Mouse (Mus musculus): ENCODE results near the gene Hectd1. TPM values are rescaled to one million over a fixed set of nuclear protein-coding genes. Genes with fewer than 3 reads are reported as not detected.

Gene Hectd1
- polyA plus RNA-seq, 1 experiment from 2014 or later = 28.1 TPM

DNA sequence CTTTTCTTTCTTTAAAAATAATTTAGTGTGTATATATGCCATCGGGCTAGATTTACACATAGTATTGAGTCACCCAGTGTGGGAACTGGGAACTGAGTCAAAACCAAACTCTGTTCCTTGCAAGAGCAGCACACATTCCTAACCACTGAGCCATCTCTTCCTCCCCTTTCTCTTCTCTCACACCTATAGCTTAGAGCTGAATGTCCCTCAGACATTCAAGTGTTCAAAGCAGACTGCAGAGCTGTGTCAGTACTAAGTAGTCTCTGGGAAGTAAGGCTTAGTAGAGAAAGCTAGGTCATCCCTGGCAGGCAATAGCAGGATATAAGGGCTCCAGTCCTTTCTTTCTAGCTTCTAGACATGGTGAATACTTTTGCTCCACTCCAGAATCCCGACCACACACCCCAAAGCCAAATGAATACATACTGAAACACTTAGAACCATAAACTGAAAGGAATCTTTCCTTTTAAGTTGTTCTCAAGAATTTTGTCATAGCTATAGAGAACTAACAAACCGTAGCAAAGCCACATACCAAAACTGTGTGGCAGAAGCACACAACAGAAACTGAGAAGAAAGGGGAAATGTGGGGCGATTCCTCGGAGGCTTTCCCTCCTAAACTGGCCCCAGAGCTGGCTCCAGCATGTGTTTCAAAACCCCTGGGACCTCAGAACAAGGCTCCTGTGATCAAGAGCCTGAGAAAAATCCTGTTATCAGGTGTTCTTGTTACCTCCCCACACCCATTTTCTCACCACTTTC, 17.8 kb downstream of the Hectd1 start:
- H3K27ac ChIP-seq = no peak overlapping the region
- 77% methylated on average over 5 of the region's 5 CpGs for WGBS
- no peak for DNase-seq (ENCODE audit: low spot score)
- H3K4me1 ChIP-seq (replicated peaks) = no peaks in the 10 kb centered on the region
- peaks cover 36% of the 10 kb centered on the region for H3K36me3 ChIP-seq
- H3K4me3 ChIP-seq = no peak overlapping the region
- H3K9me3 ChIP-seq = 0 out of 2 replicates have a peak, but pooled peaks cover 3% of the 10 kb centered on the region
- H3K27me3 ChIP-seq (ENCODE audit: insufficient read depth, poor library complexity, severe bottlenecking) = no peaks in the 10 kb centered on the region

DNA sequence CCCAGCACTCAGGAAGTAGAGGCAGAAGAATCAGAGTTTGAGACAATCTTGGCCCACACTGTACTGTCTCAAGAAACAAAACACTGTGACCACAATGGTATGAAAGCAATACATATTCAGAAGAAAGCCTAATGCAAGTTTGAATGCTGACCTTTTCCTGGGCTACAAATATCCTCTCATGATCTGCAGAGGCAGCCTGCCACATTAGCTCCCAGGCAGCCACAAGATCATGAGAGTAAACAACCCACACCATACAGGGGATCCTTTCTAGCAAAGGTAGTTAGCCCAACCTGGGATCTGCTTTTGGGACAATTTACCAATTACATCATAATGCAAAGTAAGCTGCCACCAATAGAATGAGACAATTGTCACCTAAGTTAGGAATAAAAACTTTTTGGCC, 18.8 kb downstream of the Hectd1 start:
- Histone ChIP-seq H3K36me3 (peaks cover 37% of the 10 kb centered on the region), H3K4me3 (no peak overlapping the region), H3K27me3 (ENCODE audit: insufficient read depth, poor library complexity, severe bottlenecking) (no peaks in the 10 kb centered on the region), H3K4me1 (replicated peaks) (no peaks in the 10 kb centered on the region), H3K9me3 (0 out of 2 replicates have a peak, but pooled peaks cover 3% of the 10 kb centered on the region), H3K27ac (no peak overlapping the region)
- DNase-seq (ENCODE audit: low spot score) = no peak

DNA sequence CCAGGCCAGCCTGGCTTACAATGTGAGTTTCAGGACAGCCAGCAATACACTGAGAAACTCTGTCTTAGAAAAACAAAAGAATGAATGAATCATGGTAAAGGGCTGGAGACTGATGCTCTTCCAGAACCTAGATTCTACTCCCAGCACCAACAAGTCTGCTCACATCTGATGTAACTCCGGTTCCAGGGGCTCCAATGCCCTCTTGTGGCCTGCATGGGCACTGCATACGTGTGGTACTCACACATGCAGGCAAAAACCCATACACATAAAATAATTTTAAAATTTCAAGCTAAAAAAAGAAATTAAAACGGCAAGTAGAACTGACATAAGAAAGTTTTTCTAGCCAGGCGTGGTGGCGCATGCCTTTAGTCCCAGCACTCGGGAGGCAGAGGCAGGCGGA, 44.5 kb downstream of the Hectd1 start:
- H3K9me3 ChIP-seq = no peaks in the 10 kb centered on the region
- H3K4me3 ChIP-seq = no peak overlapping the region
- peaks cover 97% of the 10 kb centered on the region for H3K36me3 ChIP-seq
- no peaks in the 10 kb centered on the region for H3K4me1 ChIP-seq (replicated peaks)
- no peak overlapping the region for H3K27ac ChIP-seq
- no peaks in the 10 kb centered on the region for H3K27me3 ChIP-seq (ENCODE audit: insufficient read depth, poor library complexity, severe bottlenecking)
- DNase-seq (ENCODE audit: low spot score) = peak; percentile 30
- WGBS = 91% methylated on average over 7 of the region's 7 CpGs

DNA sequence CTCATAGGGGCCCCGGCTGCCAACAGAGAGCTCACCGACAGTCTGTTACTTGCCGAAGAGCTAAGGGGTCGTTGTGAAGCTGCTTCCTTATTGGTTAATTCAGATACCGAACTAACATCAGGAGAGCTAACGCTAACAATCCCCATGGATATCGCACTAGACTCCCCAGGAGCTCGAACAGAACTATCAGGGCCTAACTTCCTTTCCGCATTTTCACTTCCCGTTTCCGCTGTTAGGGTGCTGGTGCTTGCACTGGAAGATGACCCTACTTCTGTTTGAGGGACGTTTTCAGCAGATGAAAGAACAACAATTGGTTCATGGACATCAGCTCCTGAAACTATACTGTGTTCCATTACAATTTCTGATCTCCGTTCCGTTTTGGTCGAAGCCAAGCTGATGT, 60.6 kb downstream of the Hectd1 start:
- Histone ChIP-seq H3K4me1 (replicated peaks) (no peaks in the 10 kb centered on the region), H3K27me3 (ENCODE audit: insufficient read depth, poor library complexity, severe bottlenecking) (no peaks in the 10 kb centered on the region), H3K27ac (no peak overlapping the region), H3K4me3 (no peak overlapping the region), H3K9me3 (no peaks in the 10 kb centered on the region), H3K36me3 (peaks cover 83% of the 10 kb centered on the region)
- no peak for DNase-seq (ENCODE audit: low spot score)
- WGBS = 94% methylated on average over 15 of the region's 15 CpGs

DNA sequence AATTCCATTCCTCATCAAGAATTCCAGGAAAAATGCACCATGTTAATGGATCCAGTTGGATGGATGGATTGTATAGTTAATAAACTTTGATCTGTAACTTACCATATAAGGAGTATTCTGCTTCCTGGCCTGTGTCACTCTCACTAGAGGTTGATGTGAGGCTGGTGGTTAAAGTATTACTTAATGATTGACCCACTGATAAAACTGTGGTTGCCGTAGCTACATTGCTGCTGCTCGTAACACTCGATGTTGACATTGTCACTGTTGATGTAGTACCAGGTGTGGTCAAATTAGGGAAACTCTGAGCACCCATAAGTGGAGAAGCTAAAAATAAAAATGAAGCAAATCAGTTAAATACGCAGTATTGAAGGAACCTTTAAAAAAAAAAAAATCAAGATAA, 61.9 kb downstream of the Hectd1 start:
- 95% methylated on average over 4 of the region's 4 CpGs for WGBS
- Histone ChIP-seq H3K36me3 (peaks cover 83% of the 10 kb centered on the region), H3K27me3 (ENCODE audit: insufficient read depth, poor library complexity, severe bottlenecking) (no peaks in the 10 kb centered on the region), H3K4me3 (no peak overlapping the region), H3K9me3 (no peaks in the 10 kb centered on the region), H3K4me1 (replicated peaks) (no peaks in the 10 kb centered on the region), H3K27ac (no peak overlapping the region)
- DNase-seq (ENCODE audit: low spot score) = no peak

DNA sequence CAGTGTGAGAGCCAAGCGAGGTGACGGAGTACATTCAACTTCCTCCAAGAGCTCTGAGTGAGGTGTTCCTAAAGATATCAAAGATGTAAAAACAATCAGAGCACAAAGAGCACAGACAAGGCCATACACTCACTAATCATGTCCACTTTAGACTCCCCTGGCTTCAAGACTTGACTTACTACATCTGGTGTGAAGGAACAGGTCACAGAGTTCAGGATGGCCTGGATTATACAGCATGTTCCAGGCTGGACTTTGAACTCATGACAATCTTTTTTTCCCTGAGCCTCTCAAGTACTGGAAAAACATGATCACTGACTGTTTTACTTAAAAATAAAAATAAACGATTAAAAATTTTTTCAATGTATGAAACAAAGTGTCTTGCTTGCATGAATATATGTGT, 70.0 kb downstream of the Hectd1 start:
- Histone ChIP-seq H3K4me3 (no peak overlapping the region), H3K4me1 (replicated peaks) (no peaks in the 10 kb centered on the region), H3K27me3 (ENCODE audit: insufficient read depth, poor library complexity, severe bottlenecking) (no peaks in the 10 kb centered on the region), H3K36me3 (peaks cover 98% of the 10 kb centered on the region), H3K9me3 (no peaks in the 10 kb centered on the region), H3K27ac (no peak overlapping the region)
- DNase-seq (ENCODE audit: low spot score) = no peak
- 95% methylated on average over 3 of the region's 3 CpGs for WGBS

DNA sequence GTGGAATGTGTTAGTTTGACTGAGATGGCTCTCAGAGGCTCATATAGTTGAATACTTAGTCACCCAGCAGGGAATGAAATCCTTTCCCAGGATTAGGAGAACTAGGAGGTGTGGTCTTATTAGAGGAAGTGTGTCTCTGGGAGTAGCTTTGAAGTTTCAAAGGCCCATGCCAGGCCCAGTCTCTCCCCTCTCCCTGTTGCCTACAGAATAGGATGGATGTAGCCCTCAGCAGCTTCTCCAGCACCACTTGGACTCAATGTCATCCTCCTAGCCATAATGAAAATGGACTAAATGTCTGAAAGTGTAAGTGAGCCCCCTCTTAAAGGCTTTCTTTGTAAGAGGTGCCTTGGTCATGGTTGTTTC, 72.8 kb downstream of the Hectd1 start:
- no peaks in the 10 kb centered on the region for H3K4me1 ChIP-seq (replicated peaks)
- no peak overlapping the region for H3K4me3 ChIP-seq
- no peaks in the 10 kb centered on the region for H3K9me3 ChIP-seq
- H3K27me3 ChIP-seq (ENCODE audit: insufficient read depth, poor library complexity, severe bottlenecking) = no peaks in the 10 kb centered on the region
- no peak overlapping the region for H3K27ac ChIP-seq
- H3K36me3 ChIP-seq = peaks cover 98% of the 10 kb centered on the region
- no peak for DNase-seq (ENCODE audit: low spot score)

DNA sequence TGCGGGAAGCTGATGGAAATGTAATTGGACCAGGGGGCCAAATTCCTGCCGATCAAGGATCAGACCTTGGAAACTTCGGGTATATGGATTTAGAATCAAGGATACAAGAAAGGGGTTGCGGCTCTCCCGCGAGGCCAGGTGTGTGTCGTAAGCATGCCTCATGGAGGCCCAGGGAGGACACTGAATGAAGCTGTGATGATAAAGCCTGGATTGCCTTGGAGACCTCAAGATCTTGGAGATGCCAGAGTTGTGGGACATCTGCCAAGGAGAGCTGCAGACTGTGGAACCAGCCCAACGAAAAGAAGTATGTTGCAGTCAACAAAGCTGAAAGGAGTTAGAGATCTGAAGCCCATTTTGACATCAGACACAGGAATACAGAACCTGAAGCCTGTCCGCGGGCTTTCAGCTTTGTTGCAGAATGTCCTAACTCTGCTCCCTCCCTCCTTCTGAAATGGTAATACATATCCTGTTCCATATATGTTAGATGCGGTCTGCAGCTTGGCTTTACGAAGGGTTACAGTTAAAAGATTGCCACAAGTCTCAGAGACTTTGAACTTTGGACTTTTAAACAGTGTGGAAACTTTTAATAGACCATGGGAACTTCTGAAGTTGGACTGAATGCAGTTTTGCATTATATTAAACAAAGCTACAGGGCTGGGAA, 73.3 kb downstream of the Hectd1 start:
- Histone ChIP-seq H3K4me3 (no peak overlapping the region), H3K36me3 (peaks cover 98% of the 10 kb centered on the region), H3K9me3 (no peaks in the 10 kb centered on the region), H3K4me1 (replicated peaks) (no peaks in the 10 kb centered on the region), H3K27ac (no peak overlapping the region), H3K27me3 (ENCODE audit: insufficient read depth, poor library complexity, severe bottlenecking) (no peaks in the 10 kb centered on the region)
- DNase-seq (ENCODE audit: low spot score) = no peak
- 96% methylated on average over 12 of the region's 12 CpGs for WGBS

DNA sequence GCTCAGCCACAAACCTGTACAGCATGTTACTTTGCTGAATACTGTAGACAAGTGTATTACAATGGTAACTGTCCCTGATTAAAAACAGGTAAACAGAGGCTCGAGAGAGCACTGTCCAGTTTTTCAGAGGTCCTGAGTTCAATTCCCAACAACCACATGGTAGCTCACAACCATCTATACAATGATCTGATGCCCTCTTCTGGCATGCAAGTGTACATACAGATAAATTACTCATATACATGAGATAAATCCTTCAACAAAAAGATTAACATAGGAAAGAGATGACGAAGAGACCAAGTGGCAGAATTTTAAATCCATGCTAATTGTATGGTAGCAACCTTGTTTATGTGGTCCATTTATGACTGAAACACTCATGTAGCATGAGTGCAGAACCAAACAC, 82.0 kb downstream of the Hectd1 start:
- H3K36me3 ChIP-seq = peaks cover 96% of the 10 kb centered on the region
- H3K27me3 ChIP-seq (ENCODE audit: insufficient read depth, poor library complexity, severe bottlenecking) = no peaks in the 10 kb centered on the region
- DNase-seq (ENCODE audit: low spot score) = no peak
- no peak overlapping the region for H3K4me3 ChIP-seq
- H3K4me1 ChIP-seq (replicated peaks) = no peaks in the 10 kb centered on the region
- 92% methylated on average over 2 of the region's 2 CpGs for WGBS
- H3K27ac ChIP-seq = no peak overlapping the region
- H3K9me3 ChIP-seq = no peaks in the 10 kb centered on the region

DNA sequence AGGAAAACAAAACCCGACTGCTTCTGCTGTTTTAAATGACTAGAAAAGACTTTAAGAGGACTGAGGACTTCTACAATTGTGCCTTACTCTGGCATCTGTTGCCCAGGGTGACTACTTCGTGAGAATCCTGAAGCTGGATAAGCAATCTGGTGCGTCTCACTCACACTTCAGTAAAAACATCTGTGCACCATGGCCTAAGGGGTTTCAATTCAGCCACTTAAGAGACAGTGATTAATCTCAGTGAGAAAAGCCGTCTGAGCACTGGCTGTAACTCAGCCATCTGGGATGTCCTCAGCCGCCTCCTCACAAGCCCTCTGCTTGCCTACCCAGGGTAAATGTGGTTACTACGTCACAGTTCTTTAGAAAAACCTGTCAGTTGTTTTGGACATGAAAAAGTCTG, 84.4 kb downstream of the Hectd1 start:
- no peak for DNase-seq (ENCODE audit: low spot score)
- peaks cover 86% of the 10 kb centered on the region for H3K36me3 ChIP-seq
- H3K27me3 ChIP-seq (ENCODE audit: insufficient read depth, poor library complexity, severe bottlenecking) = no peaks in the 10 kb centered on the region
- H3K9me3 ChIP-seq = no peaks in the 10 kb centered on the region
- H3K4me1 ChIP-seq (replicated peaks) = no peaks in the 10 kb centered on the region
- WGBS = 73% methylated on average over 6 of the region's 6 CpGs
- H3K27ac ChIP-seq = no peak overlapping the region
- H3K4me3 ChIP-seq = no peak overlapping the region

DNA sequence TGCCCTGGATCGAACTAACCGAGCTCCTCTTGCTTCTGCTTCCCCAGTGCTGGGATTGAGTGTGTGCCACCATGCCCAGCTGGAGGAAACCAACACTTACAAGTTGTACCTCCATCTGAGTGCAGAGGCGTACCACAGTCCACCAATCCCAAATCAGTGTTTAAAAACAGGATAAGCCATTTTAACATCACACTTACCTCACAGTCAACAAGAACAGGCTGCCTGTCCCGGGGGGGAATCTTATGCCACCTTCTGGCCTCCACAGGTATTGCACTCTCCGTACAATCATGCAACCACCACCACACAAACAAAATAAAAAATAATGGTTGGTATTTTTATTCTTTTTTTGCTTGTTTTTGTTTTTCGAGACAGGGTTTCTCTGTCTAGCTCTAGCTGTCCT, 87.6 kb downstream of the Hectd1 start:
- Histone ChIP-seq H3K4me3 (no peak overlapping the region), H3K27me3 (ENCODE audit: insufficient read depth, poor library complexity, severe bottlenecking) (no peaks in the 10 kb centered on the region), H3K27ac (no peak overlapping the region), H3K36me3 (peaks cover 54% of the 10 kb centered on the region), H3K9me3 (no peaks in the 10 kb centered on the region), H3K4me1 (replicated peaks) (no peaks in the 10 kb centered on the region)
- DNase-seq (ENCODE audit: low spot score) = peak; percentile 22
- WGBS = 86% methylated on average over 6 of the region's 6 CpGs

DNA sequence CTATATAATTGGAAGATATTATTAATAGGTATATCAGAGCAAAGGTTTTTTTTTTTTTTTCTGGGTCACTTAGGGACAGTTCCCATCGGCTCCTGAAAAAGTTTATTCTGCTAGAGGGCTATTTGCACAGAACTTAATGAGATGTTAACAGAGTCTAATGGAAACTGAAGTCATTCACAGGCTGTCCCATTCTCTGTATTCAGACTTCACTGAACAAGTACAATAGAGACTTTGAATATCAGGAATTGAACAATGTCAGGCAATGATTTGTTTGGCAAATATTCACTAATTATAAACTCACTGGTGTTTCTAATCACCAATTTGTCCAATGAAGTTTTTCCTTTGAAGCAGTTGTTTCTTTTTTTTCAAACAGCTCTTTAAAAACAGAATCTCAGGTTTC, 92.5 kb downstream of the Hectd1 start:
- no peak overlapping the region for H3K4me3 ChIP-seq
- no peak for DNase-seq (ENCODE audit: low spot score)
- H3K36me3 ChIP-seq = peaks cover 24% of the 10 kb centered on the region
- H3K27ac ChIP-seq = no peak overlapping the region
- 0 out of 2 replicates have a peak, but pooled peaks cover 4% of the 10 kb centered on the region for H3K4me1 ChIP-seq (replicated peaks)
- 47% methylated on average over 1 of the region's 1 CpGs for WGBS
- no peaks in the 10 kb centered on the region for H3K27me3 ChIP-seq (ENCODE audit: insufficient read depth, poor library complexity, severe bottlenecking)
- H3K9me3 ChIP-seq = no peaks in the 10 kb centered on the region

DNA sequence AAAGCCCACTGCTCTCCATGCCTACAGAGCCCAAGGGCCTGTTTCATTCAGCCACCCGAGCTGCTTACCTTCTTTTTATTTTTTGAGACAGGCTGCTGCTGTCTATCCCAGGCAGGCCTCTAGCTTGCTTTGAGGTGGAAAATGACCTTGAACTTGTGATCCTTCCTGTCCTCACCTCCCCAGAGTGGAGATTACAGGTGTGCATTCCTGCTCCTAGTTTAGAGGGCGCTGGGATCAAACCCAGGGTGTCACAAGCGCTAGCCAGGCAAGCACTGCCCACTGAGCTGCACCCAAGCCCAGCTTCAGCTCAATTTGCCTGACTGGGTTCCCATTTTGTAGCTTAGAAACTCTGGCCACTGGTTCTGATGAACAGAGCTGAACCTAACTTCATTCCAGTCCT, 93.0 kb downstream of the Hectd1 start:
- Histone ChIP-seq H3K4me1 (replicated peaks) (0 out of 2 replicates have a peak, but pooled peaks cover 4% of the 10 kb centered on the region), H3K9me3 (no peaks in the 10 kb centered on the region), H3K27me3 (ENCODE audit: insufficient read depth, poor library complexity, severe bottlenecking) (no peaks in the 10 kb centered on the region), H3K4me3 (no peak overlapping the region), H3K27ac (no peak overlapping the region), H3K36me3 (peaks cover 20% of the 10 kb centered on the region)
- DNase-seq (ENCODE audit: low spot score) = no peak
- 89% methylated on average over 3 of the region's 3 CpGs for WGBS

All from hindbrain, embryonic 10.5 days (tissue).